ENCODE assay signal across 13 mouse cellular contexts in the genomic region with DNA sequence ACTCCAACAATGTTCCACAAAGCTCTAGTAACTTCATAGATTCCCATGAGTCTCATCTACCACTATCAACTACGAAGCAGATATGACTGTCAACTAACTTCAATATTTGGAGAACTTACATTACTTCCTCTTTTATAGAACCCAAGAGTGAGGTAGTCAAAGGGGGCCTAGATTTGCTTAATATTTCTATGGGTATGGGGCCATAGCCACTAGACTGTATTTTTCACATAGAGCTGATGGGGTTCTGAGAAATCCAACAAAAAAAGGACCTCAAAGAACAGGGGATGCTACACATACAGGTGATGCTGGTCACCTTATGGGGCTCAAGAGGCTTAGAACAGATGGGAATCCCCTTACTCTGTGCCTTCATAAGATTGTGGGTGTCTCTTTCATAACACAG.
"Had no signal": no experiment of that assay in that cellular context is flagged by ENCODE, and none has a peak within 500 bp of the region (broad histone marks: within the 10 kb centered on the region; RNA-seq: fewer than 3 reads in every experiment).

No protein-coding gene starts in this region.

- DNase-seq: kidney, adult 18-20 months; kidney, postnatal 10 days; kidney, postnatal 4 days; lung, postnatal 14 days; thymus, adult 18-20 months; thymus, postnatal 36 days had no signal

- H3K36me3 ChIP-seq: limb, embryonic 15.5 days; lung, embryonic 15.5 days; midbrain, embryonic 13.5 days; neural tube, embryonic 15.5 days had no signal

- H3K27me3 ChIP-seq: limb, embryonic 15.5 days; liver, embryonic 12.5 days; lung, embryonic 15.5 days; midbrain, embryonic 13.5 days; neural tube, embryonic 15.5 days had no signal

- H3K4me3 ChIP-seq: limb, embryonic 15.5 days; liver, embryonic 12.5 days; lung, embryonic 15.5 days; midbrain, embryonic 13.5 days; myocyte; neural tube, embryonic 15.5 days had no signal

- ATAC-seq: midbrain, embryonic 13.5 days had no signal

- H3K27ac ChIP-seq: limb, embryonic 15.5 days; liver, embryonic 12.5 days; lung, embryonic 15.5 days; macrophage; midbrain, embryonic 13.5 days; neural tube, embryonic 15.5 days had no signal
